Mouse (Mus musculus) cerebellum, adult 2 months (tissue): ENCODE results near the gene Dennd1a.

ENCODE experiments used
- CTCF ChIP-seq: fragments of 200-500 bp; IDR thresholded peaks from 2 replicates; pipeline ENCODE4 v1.5.1; 2011; ENCODE audit warnings: low read depth, mild to moderate bottlenecking, control low read depth, low read length, moderate library complexity, borderline replicate concordance; ENCODE audit not compliant: insufficient read depth
- POLR2A ChIP-seq: fragments of 200-500 bp; IDR thresholded peaks from 2 replicates; pipeline ENCODE4 v1.6.1; 2011; ENCODE audit warnings: low read length, control low read depth, borderline replicate concordance; ENCODE audit not compliant: insufficient read depth

GRCm38 (mm10) chr2:37855226-37855625, 432.0 kb downstream of the Dennd1a start:
- TF ChIP-seq CTCF, result no peak
- TF ChIP-seq POLR2A, result no peak
